Mouse (Mus musculus) ES-E14 (cell line): ENCODE results near the gene Dixdc1.

Experiments used
- CHD2 ChIP-seq: IDR thresholded peaks from 2 replicates; pipeline ENCODE4 v1.6.1; 2014; ENCODE audit warnings: mild to moderate bottlenecking, low read depth, low read length, inconsistent platforms
- HCFC1 ChIP-seq: IDR thresholded peaks from 2 replicates; pipeline ENCODE4 v1.6.1; 2012; ENCODE audit warnings: low read length, inconsistent platforms, borderline replicate concordance; ENCODE audit not compliant: insufficient read depth
- MAFK ChIP-seq: IDR thresholded peaks from 2 replicates; pipeline ENCODE4 v1.6.1; 2014; ENCODE audit warnings: mild to moderate bottlenecking, low read depth, low read length, inconsistent platforms; ENCODE audit not compliant: insufficient read depth
- ZC3H11A ChIP-seq: IDR thresholded peaks from 2 replicates; pipeline ENCODE4 v1.6.1; 2012; ENCODE audit warnings: low read depth, mild to moderate bottlenecking, inconsistent platforms, low read length, borderline replicate concordance
- ZNF384 ChIP-seq: IDR thresholded peaks from 2 replicates; pipeline ENCODE4 v1.6.1; 2012; ENCODE audit warnings: low read depth, low read length, inconsistent platforms

GRCm38 (mm10) chr9:50704907-50705306 is 34.4 kb downstream of the Dixdc1 start:
- TF ChIP-seq MAFK (no peak), ZC3H11A (no peak), CHD2 (no peak), HCFC1 (no peak), ZNF384 (no peak)
